Comparison of ENCODE assay signal across 11 mouse cellular contexts in the genomic region with DNA sequence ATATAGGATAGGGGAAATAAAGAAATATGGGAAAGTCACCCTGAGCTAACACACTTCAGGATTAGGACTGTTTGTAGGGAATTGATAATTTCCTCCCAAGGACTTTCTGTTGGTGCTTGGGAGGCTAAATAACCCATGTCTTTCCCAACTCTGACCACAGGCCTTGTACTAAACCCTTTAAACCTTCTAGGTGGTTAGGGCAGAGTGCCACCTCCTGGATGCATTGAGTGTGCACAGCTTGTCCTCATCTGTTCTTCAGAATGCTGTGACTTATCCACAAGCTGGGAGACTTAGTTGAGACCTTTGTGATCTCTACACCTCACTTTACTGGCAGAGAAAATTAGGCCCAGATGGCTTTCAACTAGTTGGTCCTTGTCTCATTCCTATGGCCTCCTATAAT. TPM values are rescaled to one million over a fixed set of nuclear protein-coding genes. Genes with fewer than 3 reads are reported as not detected.
DNase-seq lines count a peak whose midpoint lies in the region; ATAC-seq and TF ChIP-seq lines count a peak whose summit lies in the region.
"Had no signal": no experiment of that assay in that cellular context is flagged by ENCODE, and none has a peak within 500 bp of the region (broad histone marks: within the 10 kb centered on the region; RNA-seq: fewer than 3 reads in every experiment).

No protein-coding gene starts in this region.

- TF ChIP-seq POLR2A in brain, embryonic 14.5 days (IDR thresholded peaks at IDR 0.05; ENCODE audit: borderline replicate concordance, extremely low read depth, insufficient read depth, insufficient read length, poor library complexity, severe bottlenecking): no peak

- H3K4me1 ChIP-seq in lung, embryonic 14.5 days (ENCODE audit: insufficient read depth): no peaks in the 10 kb centered on the region
- H3K4me1 ChIP-seq: embryonic facial prominence, embryonic 13.5 days had no signal

- ATAC-seq in lung, embryonic 14.5 days (ENCODE audit: insufficient read depth): peak; percentile 56; the same call in 1 of the 2 replicates

- TF ChIP-seq CTCF in lung, embryonic 14.5 days (IDR thresholded peaks at IDR 0.05; ENCODE audit: low read depth): peak; percentile 64
- peak; percentile 36; the same call in 1 of the 2 replicates for TF ChIP-seq CTCF in brain, embryonic 14.5 days (IDR thresholded peaks at IDR 0.05; ENCODE audit: borderline replicate concordance, extremely low read depth, insufficient read depth, insufficient read length)

- H3K27me3 ChIP-seq in lung, embryonic 14.5 days (ENCODE audit: insufficient read depth, low read length): no peaks in the 10 kb centered on the region
- H3K27me3 ChIP-seq: embryonic facial prominence, embryonic 13.5 days had no signal

- H3K27ac ChIP-seq in lung, embryonic 14.5 days (ENCODE audit: low read depth): no peak overlapping the region
- H3K27ac ChIP-seq: embryonic facial prominence, embryonic 13.5 days had no signal

- no peak overlapping the region for H3K4me3 ChIP-seq in lung, embryonic 14.5 days (ENCODE audit: low read depth, low read length)
- H3K4me3 ChIP-seq: embryonic facial prominence, embryonic 13.5 days had no signal

- H3K4me2 ChIP-seq in lung, embryonic 14.5 days: no peak overlapping the region
- H3K4me2 ChIP-seq: embryonic facial prominence, embryonic 13.5 days had no signal

- H3K36me3 ChIP-seq in lung, embryonic 14.5 days (ENCODE audit: insufficient read depth): no peaks in the 10 kb centered on the region
- H3K36me3 ChIP-seq: embryonic facial prominence, embryonic 13.5 days had no signal

- no peaks in the 10 kb centered on the region for H3K9me3 ChIP-seq in lung, embryonic 14.5 days (ENCODE audit: low read depth, low read length)
- H3K9me3 ChIP-seq: embryonic facial prominence, embryonic 13.5 days had no signal

- peak; percentile 59 for DNase-seq in lung, embryonic 14.5 days
- DNase-seq in lung, postnatal 25 days (ENCODE audit: low spot score): no peak
- peak; percentile 4 for DNase-seq in WW6 (ENCODE audit: low read depth, low spot score)
- DNase-seq in brain, embryonic 14.5 days (ENCODE audit: low read depth): peak; percentile 34
- peak; percentile 44 to 62 for DNase-seq in kidney, postnatal 4 days
- no peak for DNase-seq in thymus, postnatal 36 days
- DNase-seq in urinary bladder, postnatal 25 days (ENCODE audit: low spot score): no peak
- no peak for DNase-seq in thymus, postnatal 10 days (ENCODE audit: low spot score in 2 of 2)

- H3K9ac ChIP-seq in lung, embryonic 14.5 days: no peak overlapping the region
- H3K9ac ChIP-seq: embryonic facial prominence, embryonic 13.5 days had no signal

RNA-seq across cellular contexts. Expression of a gene that starts 10.5 kb away (rescaled TPM):
- not detected in 2 replicates for polyA plus RNA-seq in lung, embryonic 14.5 days (2014; fragmentation: Nextera tagmentation; extraction: Ambion mirVana)
- polyA plus RNA-seq in brain, embryonic 14.5 days (2012; rRNA removed): not detected in 2 replicates
- polyA plus RNA-seq: embryonic facial prominence, embryonic 13.5 days; liver, embryonic 16.5 days; testis, adult 2 months had no signal

RNA-seq across cellular contexts. Expression of a gene that starts 23.5 kb away (rescaled TPM):
- polyA plus RNA-seq in lung, embryonic 14.5 days (2014; fragmentation: Nextera tagmentation; extraction: Ambion mirVana): not detected in 2 replicates
- not detected in 2 replicates for polyA plus RNA-seq in brain, embryonic 14.5 days (2012; rRNA removed)
- polyA plus RNA-seq: embryonic facial prominence, embryonic 13.5 days; liver, embryonic 16.5 days; testis, adult 2 months had no signal

RNA-seq across cellular contexts. Expression of a gene that starts 25.1 kb away (rescaled TPM):
- polyA plus RNA-seq in lung, embryonic 14.5 days (2014; fragmentation: Nextera tagmentation; extraction: Ambion mirVana): not detected in 2 replicates
- 0.63 TPM in 1 of 2 replicates, not detected in the other for polyA plus RNA-seq in brain, embryonic 14.5 days (2012; rRNA removed)
- polyA plus RNA-seq: liver, embryonic 16.5 days had no signal

RNA-seq across cellular contexts. Expression of a gene that starts 52.3 kb away (rescaled TPM):
- not detected in 2 replicates for polyA plus RNA-seq in lung, embryonic 14.5 days (2014; fragmentation: Nextera tagmentation; extraction: Ambion mirVana)
- not detected in 2 replicates for polyA plus RNA-seq in brain, embryonic 14.5 days (2012; rRNA removed)
- polyA plus RNA-seq: embryonic facial prominence, embryonic 13.5 days; liver, embryonic 16.5 days; testis, adult 2 months had no signal

Comparison
In these comparisons a context has a peak if more than half of its experiments do, and no peak if none do; other contexts are left out.
1. DNase-seq: peak in lung, embryonic 14.5 days (single experiment), WW6 (single experiment), brain, embryonic 14.5 days (single experiment) and kidney, postnatal 4 days (2 of 2); none in lung, postnatal 25 days (single experiment), thymus, postnatal 36 days (0 of 2), urinary bladder, postnatal 25 days (single experiment) and thymus, postnatal 10 days (0 of 2).